Mouse (Mus musculus): ENCODE measurements around the gene 4930556J24Rik.
"Not testable (repeated sequence)": the region's sequence is repeated elsewhere in the genome, so short reads cannot be mapped to it uniquely, and the experiment has no call there.

The 4930556J24Rik gene

DNA sequence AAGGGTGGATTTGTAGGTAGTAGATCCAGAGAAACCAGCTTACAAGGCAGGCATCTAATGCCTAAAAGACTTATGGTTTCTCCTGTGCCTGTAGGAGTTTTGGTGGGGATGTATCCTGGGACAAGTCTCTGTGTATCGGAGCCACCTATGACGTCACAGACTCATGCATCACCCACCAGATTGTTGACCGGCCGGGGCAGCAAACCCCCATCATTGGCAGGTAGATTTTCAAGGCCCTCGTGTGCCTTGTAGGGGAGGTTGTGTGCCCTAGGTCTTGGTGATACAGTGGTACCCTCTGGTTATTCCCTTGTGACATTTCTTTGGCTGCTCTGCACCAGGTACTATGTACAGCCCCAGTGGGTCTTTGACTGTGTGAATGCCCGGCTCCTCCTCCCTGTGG, at the start of gene 4930556J24Rik:
TSS of gene 4930556J24Rik (minus strand) at position 101 of the 400 bp plus-strand sequence.
- no peak for DNase-seq

DNA sequence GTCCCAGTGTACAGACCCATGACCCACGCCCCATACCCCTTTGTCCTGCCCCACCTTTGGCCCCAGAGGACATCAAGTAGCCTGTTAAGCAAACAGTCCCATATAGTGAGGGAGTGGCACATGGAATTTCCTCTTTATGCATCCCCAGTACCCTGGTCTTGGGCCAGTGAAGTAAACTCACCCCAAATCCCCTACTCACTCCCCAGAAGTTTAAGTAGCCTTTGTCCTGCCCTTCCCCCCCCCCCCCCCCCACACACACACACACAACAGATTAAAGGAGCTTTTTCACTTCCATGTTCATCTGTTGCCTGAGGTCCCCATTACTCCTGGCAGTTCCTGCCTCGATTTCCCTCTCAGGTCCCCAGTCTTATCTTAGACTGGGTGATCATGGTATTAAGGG, 46.7 kb upstream of the 4930556J24Rik start:
- no peak for DNase-seq

DNA sequence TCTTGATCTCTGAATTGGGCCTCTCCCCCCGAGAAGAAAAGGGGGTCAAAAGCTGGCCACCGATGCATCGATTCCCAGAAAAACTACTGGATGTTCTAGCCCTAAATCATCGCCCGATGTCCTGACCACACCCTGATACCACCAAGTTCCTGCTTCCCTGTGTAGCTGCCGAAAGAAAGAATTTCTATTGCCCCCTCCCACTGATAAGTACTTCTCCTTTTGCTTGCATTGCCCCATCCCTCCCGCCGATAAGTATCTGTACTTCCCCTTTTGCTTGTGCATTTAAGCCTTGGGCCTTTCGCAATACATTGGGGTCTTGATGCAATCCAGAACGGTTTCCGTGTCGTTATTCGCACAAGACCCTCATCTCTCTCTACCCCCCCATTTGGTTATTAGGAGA, 45.5 kb upstream of the 4930556J24Rik start:
- not testable (repeated sequence) for DNase-seq

DNA sequence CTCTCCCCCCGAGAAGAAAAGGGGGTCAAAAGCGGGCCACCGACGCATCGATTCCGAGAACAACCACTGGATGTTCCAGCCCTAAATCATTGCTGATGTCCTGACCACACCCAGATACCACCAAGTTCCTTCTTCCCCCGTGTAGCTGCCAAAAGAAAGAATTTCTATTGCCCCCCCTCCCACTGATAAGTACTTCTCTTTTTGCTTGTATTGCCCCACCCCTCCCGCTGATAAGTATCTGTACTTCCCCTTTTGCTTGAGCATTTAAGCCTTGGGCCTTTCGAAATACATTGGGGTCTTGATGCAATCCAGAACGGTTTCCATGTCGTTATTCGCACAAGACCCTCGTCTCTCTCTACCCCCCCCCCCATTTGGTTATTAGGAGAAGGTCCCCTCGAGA, 39.2 kb upstream of the 4930556J24Rik start:
- DNase-seq, result not testable (repeated sequence)

- no peak for DNase-seq
These were observed 36.0 kb upstream of the 4930556J24Rik start for GRCm38 (mm10) chr11:4012616-4013015.

DNA sequence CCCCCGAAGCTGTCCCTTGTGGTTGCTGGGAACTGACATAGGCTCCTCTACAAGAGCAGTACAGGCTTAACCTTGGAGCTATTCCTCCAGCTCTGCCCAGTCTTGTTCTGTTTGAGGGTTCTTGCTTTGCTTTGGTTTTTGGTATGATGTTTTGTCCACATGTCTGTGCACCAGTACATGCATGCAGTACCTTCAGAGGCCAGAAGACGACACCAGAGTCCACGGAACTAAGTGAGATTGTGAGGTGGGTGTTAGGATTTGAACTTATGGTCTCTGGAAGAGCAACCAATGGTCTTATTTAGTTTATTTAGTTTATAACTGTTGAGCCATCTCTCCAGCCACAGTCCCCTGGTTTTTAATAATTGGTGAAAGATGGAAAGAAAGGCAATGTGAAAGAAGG, 29.9 kb upstream of the 4930556J24Rik start:
- DNase-seq, result no peak

DNA sequence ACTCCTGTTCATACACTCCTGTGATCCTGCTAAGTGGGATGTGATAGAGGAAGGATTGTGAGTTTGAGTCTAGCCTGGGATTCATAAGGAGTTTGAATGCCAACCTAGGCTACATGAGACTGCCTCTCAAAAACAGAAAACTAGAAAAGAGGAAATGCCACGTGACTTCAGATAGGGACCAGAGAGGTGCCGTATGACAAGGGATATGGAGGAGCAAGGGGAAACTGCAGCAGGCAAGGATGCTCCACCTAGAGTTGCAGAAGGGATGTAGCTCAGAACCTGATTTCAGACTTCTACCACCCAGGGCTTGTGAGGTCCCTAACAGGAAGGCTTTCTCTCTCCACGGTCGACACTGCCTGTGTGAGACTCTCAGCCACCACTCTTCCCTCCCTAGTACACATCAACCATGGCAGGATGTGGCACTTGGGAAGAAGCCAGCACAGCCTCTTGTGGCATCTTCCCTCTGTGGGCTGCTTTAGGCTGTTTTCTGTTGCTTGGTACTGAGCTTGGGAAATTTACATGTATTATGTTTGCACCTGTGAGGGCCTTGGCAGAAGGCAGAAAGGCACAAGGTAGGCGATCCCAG, 28.7 kb upstream of the 4930556J24Rik start:
- no peak for DNase-seq

- peak in 1 of 2 experiments; percentile 49 for DNase-seq
These were observed 25.0 kb upstream of the 4930556J24Rik start for GRCm38 (mm10) chr11:4001603-4002002.

DNA sequence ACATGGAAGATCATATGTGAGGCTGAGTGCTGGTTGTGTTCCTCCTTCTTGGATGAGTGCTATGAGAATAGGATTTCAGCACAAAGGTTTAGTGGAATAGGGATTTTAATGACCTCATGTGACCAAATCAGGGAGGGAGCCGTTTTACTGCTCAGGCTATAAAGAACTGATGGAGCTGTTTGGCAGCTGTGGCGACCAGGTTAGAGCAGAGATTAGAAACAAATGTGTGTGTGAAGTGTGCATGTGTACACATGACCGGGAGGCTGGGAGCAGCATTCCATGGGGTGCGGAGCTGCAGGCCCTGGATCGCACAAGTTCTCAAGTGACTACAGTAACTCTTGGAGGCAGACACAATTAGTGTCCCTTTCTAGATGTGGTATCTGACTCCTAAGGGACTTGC, 23.0 kb upstream of the 4930556J24Rik start:
- DNase-seq, result no peak

GRCm38 (mm10) chr11:3997978-3998720, 21.6 kb upstream of the 4930556J24Rik start:
- no peak for DNase-seq

DNA sequence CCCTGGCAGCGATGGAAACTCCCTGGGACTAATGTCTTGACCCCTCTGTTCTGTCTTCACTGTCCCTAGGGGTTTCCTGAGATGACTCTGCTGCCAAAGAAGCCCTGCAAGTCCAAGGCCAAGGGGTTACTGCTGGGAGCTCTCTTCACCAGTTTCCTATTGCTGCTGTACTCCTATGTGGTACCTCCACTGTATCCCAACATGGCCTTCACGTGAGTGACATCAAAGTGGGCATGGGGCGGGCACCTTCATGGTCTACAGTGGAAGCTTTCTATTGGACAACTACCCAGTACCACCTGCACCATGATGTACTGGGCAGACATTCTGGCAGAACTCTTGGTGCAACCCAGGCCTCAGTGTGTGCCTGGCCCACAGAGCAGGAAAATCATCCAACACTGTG, 20.3 kb upstream of the 4930556J24Rik start:
- no peak for DNase-seq

DNA sequence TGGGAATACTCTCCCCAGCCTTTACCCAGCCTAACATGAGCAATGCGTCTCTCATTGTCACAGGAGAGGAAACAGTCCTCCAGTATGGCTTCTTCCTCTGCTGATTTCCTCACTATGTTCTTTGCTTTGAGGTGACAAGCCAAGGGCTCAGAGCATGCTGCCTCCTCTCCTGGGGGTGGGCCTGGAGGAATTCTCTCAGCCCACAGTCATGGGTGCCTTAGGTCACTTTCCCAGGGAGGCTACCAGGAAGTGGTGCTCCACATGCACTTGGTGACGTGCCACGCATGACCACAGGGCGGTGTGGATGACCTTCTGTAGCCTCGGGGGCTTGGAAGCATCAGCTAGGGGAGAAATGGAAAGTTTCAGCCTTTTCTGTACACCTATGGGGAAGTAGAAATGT, 18.9 kb upstream of the 4930556J24Rik start:
- no peak for DNase-seq

GRCm38 (mm10) chr11:3993914-3994313, 17.3 kb upstream of the 4930556J24Rik start:
- DNase-seq, result no peak

DNA sequence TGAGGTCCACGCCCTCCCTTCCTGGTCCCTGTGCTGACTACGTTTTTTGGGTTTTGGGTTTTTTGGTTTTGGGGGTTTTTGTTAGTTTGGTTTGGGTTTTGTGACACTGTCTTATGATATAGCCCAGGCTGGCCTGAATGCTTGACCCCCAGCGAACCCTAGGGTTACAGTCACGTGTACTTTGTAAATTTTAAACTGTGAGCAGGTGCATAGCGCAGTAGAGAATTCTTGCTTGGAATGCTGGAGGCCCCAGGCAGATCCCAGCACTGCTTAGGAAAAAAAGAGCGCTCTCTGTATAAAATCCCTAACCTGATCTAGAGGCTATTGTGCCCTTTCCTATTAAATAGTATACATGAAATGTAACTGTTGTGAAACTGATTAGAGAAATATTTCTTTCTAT, 16.6 kb upstream of the 4930556J24Rik start:
- DNase-seq, result no peak

- no peak for DNase-seq
These were observed 13.2 kb upstream of the 4930556J24Rik start for GRCm38 (mm10) chr11:3989748-3990147.

- DNase-seq, result no peak
These were observed 7.5 kb upstream of the 4930556J24Rik start for GRCm38 (mm10) chr11:3983863-3984745.

DNA sequence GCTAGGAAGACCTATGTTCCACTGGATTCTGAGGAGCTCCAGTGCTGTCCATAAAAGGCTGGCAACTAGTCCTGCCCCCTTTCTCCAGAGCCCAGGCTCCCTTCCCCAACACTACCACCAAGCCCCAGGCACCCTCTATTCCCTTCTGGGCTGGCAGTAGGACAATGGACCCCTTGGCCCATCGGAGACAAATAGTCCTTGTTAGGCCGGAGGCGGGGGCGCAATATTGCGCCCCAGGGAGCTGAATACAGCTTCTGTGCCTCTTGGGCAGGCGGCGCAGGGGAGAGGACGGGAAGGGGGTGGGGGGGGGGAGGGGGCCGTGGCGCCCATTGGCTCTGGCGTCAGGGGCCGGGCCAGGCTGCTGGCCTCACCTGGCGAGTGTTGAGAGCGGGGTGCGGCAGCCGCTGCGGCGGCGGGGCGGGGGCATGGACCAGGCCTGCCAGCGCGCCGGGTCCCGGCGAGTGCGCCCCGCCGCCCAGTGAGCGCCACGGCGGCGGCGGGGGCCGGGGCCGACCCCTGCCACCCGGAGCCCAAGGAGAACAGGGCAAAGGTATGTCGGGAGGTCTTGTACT, 6.8 kb upstream of the 4930556J24Rik start, which contains the start of gene Gal3st1:
TSS of gene Gal3st1 (plus strand) at position 346 of the 572 bp plus-strand sequence.
- DNase-seq, result no peak

- DNase-seq, result no peak
These were observed 6.0 kb upstream of the 4930556J24Rik start for GRCm38 (mm10) chr11:3982275-3983209.

DNA sequence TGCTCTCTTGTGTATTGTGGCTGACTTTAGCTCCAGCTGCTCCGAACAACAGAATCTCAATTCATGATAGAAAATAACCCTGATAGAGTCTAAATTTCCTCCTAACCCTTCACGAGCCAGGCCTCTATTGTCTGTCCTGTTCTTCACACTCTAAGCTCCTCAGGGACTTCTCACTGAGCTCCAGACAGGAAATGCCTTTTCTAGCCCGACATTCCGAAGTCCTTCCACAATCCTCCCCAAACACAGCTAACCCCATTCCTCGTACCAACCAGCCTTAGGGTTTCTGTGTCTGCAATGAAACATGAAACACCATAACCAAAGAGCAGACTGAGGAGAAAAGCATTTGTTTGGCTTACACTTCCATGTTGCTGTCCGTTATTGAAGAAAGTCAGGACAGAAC, 5.0 kb upstream of the 4930556J24Rik start:
- DNase-seq, result no peak

GRCm38 (mm10) chr11:3978421-3978820, 1.8 kb upstream of the 4930556J24Rik start:
- no peak for DNase-seq

DNA sequence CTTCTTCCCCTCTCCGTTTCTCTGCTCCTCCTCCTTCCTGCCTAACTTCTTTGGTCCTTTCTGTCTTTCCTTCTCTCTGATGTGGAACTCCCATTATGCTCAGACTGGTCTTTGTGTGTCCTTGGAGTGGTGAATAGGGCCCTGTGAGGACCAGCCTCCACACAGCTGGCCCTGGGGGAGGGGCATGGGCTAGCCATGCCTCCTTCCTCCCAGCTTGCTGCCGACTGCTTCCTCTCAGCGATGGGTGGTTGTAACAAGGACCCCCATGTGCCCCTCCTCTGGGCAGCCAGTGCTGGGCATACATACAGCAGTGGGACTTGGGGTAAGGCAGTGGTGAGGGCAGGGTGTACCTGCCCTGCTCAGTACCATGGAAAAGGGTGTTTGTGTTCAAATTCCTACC, 2.3 kb downstream of the 4930556J24Rik start:
- no peak for DNase-seq

DNA sequence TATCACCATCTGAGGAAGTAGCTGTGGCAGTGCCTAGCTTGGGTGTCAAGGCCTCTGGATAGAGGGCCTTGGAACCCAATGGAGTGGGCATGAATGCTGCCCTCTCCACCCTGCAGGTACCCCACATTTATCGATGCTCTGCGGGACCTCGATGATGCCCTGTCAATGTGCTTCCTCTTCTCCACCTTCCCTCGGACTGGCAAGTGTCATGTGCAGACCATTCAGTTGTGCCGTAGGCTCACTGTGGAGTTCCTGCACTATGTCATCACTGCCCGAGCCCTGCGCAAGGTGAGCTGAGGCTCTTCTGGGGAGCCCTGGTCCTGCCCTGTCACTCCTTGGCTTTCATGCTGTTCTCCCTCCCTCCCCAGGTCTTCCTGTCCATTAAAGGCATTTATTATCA, 3.5 kb downstream of the 4930556J24Rik start:
- no peak for DNase-seq

All from spleen, adult 18-20 months (tissue).